Mouse (Mus musculus) left cerebral cortex, adult 11 months (tissue): ENCODE data around the gene Vps18.

Source experiments
- DNase-seq: peaks from one replicate; pipeline ENCODE4 v3.0.0; 2022; ENCODE audit warnings: low spot score

Gene Vps18

DNA sequence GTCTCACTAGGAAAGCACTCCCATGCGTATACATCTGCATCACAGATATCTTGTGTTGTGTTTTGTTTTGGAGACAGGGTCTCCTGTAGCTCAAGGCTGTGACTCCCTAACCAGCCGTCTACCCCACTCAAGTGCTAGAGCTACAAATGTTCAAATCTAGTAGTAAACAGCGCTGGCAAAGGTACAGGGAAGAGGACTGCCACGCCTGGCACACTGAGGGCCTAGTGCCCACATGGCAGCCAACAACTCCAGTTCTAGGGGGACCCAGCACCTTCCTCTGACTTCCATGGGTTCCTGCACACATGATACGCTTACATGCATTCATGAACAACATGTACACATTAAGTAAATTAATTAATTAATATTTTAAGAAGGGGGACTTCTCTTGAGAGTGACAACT is 3.7 kb downstream of the Vps18 start:
- DNase-seq: no peak

DNA sequence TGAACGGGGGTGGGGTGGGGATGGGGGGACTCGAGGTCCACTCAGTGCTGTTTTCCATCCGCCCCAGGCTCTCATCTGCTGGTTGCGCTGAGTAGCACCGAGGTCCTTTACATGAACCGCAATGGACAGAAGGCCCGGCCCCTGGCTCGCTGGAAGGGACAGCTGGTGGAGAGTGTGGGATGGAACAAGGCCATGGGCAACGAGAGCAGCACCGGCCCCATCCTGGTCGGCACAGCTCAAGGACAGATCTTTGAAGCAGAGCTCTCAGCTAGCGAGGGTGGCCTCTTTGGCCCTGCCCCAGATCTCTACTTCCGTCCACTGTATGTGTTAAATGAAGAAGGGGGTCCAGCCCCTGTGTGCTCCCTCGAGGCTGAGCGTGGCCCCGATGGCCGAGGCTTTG is 4.3 kb downstream of the Vps18 start:
- DNase-seq: no peak

DNA sequence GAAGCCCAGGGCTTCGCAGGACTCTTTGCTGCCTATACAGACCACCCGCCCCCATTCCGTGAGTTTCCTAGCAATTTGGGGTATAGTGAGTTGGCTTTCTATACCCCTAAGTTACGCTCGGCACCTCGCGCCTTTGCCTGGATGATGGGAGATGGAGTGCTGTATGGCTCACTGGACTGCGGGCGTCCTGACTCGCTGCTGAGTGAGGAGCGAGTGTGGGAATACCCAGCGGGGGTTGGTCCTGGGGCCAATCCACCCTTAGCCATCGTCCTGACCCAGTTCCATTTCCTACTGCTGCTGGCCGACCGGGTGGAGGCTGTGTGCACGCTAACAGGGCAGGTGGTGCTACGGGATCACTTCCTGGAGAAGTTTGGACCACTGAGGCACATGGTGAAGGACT is 4.8 kb downstream of the Vps18 start:
- no peak for DNase-seq

DNA sequence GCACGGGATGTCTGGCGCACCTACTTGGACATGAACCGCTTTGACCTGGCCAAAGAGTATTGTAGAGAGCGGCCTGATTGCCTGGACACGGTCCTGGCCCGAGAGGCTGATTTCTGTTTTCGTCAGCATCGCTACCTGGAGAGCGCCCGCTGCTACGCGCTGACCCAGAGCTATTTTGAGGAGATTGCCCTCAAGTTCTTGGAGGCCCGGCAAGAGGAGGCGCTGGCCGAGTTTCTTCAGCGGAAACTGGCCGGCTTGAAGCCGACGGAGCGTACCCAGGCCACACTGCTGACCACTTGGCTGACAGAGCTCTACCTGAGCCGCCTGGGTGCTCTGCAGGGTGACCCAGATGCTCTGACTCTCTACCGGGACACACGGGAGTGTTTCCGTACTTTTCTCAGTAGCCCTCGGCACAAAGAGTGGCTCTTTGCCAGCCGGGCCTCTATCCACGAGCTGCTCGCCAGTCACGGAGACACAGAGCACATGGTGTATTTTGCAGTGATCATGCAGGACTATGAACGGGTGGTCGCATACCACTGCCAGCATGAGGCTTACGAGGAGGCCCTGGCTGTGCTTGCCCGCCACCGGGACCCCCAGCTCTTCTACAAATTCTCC is 5.3 kb downstream of the Vps18 start:
- DNase-seq: no peak

DNA sequence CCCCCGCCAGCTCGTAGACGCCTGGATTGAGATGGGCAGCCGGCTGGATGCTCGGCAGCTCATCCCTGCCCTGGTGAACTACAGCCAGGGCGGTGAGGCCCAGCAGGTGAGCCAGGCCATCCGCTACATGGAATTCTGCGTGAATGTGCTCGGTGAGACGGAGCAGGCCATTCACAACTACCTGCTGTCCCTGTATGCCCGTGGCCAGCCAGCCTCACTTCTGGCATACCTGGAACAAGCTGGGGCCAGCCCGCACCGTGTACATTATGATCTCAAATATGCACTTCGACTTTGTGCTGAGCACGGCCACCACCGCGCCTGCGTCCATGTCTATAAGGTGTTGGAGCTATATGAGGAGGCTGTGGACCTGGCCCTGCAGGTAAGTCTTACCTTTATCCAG is 5.9 kb downstream of the Vps18 start:
- no peak for DNase-seq

DNA sequence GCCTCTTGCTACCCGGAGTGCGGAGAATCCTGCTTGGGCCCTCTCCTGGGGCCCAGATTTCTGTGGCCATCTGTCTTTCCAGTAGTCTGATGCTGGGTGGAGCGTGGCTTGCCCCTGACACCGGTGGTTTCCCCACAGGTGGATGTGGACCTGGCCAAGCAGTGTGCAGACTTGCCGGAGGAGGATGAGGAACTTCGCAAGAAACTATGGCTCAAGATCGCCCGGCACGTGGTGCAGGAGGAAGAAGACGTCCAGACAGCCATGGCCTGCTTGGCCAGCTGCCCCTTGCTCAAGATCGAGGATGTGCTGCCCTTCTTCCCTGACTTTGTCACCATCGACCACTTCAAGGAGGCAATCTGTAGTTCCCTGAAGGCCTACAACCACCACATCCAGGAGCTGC is 8.2 kb downstream of the Vps18 start:
- DNase-seq: no peak

DNA sequence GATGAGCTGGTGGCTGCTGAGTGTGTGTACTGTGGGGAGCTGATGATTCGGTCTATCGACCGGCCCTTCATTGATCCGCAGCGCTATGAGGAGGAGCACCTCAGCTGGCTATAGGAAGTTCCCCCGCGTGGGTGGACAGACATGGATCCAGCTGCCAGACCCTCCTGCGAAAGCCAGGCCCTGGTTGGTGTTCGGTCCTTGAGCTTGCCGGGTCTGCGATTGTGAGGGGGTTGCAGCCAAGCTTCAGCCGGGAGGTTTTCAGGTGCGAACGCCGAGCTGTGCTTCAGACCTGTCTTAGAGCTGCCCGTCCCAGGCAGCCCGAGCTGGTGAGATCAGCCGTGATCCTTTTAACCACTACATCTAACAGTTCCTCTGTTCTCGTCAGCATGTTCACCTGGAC is 9.0 kb downstream of the Vps18 start:
- no peak for DNase-seq

DNA sequence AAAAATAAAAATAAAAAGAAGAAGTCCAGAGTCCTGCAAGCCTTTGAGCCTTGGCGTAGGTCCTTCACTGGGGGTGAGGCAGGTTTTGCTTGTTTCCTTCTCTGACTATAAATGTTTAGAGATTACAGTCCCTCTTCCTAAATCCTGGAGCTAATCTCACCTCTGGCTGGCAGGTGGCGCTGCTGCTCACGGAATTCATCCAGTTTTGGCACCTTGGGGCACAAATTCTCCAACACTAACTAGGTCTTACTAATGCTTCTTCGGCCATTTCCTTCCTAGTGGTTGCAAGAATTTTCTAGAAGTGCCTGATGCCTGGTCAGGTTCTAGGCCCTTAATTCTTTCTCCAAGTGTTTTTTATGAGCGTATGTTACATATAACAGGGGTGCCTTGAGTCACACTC is 9.8 kb downstream of the Vps18 start:
- no peak for DNase-seq

DNA sequence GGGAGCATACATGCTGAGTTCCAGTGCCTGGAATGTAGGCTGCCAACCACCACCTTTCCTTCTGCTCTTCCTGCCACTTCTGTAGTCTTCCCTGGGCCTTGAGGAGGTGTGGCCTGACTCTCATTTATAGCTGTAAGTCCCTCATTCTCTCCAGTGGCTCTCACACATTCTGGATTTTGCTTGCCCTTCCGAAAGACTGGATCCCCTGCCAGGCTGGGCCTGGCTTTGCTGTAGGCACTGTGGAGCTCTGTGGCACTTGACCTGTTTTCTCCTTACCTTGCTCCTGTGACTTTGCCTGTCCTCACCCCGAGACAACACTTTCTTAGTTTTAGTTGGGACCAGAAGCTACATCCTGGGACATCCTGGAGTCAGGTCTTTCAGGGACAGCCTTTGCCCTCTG is 10.3 kb downstream of the Vps18 start:
- DNase-seq: no peak

DNA sequence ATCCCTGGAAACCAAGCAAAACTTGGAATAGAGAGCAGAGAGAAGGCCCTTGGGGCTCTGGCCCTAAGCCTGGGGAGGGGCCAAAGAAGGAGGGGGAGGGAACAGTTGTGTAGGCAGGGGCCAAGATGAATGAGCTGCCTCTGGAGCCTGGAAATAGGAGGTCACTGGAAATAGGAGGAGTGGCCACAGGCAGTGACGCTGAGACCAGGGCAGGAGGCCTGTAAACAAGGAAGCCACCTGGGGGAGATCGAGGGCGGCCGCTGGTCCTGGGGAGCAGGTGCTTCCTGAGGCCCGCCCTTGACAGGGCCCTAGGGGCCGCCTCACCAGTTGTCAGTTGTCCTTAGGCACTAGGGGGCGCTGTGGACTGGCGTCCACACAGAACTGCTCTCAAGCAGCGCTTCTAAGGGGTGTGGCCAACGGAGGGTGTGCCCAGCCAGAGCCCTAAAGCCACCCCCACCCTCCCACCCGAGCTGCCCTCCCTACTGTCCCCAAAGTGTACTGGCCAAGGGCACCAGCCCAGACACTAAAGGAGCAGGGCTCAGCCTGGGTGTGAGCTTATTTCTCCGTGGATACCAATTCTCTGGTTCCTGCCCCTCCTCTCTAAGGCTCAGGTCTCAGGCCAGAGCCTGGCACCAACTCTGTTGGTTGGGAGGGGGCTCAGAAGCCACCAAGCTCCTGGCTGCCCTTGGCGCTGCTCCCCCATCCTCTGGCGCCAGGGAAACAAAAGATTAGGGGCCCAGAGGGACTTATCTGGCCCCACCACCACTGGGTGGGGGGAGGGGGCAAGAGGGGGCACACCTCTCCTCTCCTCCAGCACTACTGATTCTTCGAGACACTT is 11.7 kb downstream of the Vps18 start:
- DNase-seq: no peak

DNA sequence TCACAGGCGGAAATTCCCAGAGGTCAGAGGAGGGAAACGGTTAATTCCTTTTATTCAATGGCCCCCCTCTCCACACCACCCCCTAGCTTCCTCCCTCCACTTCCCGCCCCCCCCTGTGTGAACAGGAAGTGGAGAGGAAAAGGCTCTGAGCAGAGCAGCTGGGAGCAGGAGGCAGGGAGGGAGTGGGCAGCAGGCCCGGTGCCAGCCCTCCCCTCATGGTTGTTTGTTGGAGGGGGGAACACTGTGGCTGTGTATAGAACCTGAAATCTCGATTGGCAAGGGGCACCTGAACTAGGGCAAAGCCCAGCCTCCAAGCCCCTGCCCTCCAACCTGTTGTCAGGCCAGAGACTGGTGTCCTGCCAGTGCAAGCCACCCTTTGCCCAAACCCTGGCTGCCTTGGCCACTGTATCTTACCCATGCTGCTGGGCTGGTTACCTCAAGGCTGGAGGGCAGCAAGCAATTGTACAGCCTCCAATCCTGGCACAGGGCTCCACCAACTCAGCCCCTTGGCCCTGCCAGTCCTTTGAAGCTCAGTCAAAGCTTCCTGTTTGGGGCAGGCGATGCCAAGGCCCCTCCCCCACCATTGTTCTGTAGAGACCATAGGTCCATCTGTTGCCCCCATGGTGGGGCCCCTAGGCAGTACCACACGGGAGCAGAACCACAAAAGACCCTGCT is 12.4 kb downstream of the Vps18 start:
- no peak for DNase-seq

DNA sequence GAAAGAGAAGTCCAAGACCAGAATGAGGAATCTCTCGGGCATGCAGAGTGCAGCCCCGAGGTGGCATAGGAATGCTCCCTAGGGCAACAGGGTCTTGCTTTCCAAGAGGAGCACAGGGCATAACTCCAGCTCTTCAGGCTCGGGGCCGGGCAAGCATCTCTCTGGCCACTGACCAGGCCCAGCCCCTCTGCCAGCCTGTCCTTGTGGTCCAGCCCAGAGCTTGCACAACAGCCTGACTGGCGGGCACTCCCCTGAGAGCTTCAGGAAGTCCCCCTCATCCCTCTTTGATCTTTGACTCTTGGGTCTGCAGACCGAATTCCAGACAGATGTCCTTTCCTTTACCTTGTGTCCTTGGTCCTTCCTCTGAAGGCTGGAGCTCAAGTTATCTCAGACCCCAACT is 14.3 kb downstream of the Vps18 start:
- DNase-seq: no peak

DNA sequence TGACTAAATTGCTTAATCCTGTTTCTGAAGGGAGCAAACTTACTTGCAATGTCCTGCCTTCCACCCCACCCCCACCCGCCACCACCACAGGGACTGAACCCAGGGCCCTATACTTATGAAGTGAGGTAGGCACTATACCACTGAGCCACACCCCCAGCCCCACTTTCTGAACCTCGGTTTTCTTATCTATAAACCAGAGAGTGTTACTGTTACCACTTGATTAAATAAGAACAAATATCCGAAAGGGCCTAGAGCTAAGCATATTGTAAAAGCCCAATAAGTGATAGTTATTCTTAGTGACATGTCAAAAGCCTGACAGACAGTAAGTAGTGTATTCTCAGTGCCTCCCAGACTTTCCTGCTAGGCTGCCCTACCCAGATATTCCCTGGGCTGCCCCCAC is 15.9 kb downstream of the Vps18 start:
- DNase-seq: no peak

DNA sequence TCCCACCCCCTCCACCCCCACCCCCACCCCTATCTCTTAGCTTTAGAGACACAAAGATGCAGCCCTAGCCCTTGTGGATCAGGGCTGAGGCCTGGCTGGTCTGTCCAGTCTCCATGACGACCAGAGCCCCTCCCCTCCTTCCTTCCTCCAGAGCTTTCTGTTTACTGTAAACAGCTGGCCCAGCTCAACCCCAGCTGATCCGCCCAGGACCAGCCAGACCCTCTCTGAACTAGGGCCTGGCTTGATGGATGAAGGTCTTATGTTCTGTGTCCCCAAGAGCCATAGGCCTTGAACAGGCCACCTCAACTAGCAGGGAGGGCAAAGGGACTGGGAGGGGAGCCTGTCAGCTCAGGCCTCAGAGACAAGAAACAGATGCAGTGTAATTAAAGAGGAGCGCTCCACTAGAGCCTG is 16.3 kb downstream of the Vps18 start:
- no peak for DNase-seq

DNA sequence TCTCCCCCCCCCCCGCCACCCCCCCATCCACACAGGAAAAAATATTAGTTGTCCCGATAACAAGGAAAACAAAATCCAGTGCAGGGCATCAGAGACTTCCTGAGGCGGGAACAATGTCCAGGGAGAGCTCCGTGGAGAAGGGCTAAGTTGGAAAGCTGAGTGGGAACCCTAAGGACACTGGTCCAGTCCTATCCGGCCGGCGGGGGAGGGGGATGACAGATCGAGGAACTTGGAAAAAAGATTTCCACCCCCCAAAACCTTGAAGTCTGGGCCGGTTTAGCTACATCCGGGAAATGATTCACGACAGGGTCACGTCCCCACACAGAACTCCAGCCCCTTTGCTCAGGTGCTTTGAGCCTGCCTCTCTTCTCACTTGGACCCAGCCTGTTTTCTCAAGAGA is 23.0 kb downstream of the Vps18 start:
- no peak for DNase-seq

DNA sequence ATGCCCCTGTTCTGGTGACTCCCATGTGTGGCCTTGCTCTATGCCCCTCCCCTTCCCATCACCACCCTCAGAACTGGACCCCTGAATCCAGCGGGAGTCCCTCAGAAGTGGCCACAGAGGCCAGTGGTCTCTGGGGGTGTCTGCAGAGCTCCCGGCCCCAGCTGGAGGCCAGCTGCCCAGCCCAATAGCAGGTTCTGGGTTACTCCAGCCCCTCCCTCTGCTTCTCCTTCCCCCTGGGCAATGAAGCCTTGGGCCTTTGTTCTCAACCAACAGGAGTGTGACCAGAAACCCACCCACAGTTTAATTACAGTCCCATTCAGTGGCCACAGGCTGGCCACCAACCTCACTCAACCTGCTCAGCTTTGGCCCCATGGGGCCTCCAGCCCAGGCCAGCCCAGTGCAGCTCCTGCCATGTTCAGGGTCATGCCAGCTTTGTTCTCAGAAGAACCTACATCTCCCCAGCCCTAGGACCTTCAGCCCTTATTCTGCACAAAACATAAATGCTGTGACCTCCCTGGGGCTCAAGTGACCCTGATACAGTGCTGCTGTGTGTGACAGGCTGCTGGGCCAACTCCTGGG is 23.9 kb downstream of the Vps18 start:
- DNase-seq: no peak

DNA sequence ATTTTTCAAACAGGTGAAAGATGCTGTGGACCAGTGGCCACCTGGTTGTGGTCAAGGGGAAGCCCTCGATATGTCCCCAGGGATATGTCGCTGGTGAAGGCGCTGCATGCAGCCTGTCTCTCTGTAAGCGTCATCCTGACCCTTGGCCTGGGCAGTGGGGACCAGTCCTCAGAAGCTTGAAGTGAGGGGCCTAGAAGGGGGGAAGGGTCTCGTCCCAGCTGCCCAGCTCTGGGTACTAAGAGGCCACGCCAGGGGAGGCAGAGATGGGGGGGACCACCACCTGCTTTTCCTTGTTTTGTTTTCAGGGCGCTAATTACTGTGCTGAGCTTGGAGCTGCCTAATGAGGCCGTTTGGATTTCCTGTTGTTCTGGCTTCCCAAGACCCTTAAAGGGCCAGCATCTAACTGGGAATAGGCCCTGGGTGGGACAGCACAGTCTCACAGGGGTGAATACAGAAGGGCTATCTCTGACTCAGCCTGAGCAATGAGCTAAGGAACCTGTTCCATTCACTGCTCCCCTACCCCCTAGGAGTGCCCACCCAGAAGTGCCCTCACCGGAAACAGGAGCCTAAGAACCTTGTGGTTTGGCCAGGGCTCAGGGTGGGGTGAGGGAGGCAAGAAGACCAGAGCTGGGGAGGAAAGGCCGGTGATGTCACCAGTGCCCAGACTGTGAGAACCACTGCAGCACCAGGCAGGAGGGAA is 25.4 kb downstream of the Vps18 start:
- DNase-seq: no peak

DNA sequence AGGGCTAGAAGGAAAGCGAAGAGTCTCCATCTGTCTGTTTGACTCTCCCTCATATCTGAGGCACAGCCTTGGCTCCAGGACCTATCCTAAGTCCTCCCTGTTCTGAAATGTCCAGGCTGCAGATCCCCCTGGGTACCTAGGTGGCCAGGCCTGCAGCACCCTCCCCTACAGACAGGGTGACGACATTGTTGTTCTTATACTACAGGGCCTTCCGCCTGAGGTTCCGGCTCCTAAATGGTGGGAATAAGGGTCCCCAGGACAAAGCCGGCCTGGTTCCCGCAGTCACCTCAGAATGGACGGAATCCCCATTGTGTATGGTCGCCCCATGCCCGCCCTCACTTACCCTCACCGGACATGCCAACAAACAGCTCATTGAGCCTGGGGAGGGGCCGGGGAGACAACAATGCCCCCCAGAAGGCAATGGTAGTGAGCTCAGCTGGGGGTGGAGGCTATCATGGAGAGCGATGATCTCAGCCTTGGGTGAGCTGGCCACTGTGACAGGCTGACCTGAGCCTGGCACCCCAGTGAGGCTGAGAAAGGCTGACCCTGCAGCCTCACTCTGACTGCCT is 26.3 kb downstream of the Vps18 start:
- no peak for DNase-seq

DNA sequence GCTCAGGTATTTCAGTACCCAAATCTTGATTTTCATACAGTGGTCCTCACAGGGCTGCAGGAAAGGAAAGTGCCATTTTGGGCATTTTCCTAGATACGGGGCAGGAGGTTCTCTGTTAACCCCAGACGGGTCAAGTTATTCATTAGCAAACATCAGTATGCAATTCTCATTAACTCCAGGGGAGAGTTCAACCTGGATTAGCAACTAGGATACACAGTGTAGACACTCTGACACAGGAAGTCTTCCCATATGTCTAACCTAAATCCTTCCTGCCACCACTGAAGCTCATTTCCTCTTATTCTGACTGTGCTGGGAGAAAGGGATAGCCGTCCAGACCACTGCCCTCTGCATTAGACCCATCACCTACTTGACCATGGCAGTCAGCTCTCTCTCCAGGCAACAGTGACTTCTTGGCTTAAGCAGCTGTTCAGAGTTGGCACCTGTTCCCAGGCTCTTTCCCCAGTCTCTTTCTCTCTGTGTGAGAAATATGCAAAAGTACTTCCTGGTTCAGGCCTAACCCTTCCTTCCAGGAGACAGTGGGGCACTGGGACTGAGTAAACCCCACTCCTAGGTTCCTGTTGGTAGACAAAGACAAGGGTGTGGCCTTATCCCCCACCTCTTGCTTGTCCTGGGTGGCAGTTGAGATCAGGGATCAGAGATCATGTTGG is 29.6 kb downstream of the Vps18 start:
- no peak for DNase-seq

DNA sequence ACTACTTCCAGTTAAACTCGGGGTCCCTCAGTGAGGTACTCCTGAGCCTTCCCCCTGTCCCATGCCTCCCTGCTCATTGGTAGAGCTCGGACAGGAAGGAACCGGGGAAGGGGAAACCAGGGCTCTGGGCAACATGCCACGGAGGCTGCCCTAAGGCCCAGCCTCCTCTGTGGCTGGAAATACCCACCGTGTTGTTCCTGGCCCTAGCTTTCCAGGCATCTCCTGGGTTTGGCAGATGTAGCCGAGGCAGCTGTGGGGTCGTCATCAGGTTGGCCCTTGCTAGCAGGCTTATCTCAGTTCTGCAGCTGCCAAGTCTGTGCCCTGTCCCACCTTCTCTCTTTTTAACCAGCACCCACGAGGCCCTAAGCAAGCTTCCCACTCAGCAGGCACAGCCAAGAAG is 32.0 kb downstream of the Vps18 start:
- no peak for DNase-seq

DNA sequence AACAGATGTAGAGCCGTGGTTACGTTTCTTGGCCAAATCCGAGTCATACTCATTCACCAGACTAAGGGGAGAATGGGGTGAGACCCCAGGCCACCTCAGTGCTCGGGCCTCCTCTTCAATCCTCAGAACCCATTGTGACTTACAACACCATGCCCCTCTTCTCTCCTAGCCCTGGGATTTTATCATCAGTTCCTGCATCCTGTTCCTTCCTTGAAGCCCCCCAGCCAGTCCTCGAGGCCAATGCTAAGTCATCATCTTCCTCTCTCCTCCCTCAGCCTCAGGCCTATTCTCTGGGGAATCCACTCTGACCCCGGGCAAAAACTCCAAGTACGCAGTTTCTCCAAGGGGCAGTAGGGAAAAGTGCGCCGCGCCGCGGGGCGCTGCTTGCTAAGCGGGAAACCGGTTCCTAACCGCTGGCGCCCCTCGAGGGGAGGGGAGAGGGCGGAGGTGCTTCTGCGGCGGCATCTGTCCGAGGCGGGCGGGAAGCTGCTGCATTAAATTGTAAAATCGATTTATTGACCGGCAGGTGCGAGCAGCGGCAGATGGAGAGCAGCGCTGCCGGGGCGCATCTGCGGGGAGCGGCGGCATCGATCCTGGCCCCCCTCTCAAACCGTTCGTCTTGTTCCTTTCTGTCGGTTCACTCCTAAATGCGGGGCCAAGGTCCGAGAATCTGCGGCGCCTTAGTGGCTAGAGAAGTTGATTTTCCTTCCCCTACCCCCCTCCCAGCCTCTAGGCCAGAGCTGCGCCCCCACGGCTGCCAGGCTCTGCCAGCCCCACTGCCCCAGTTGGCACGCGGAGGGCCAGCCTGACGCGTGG is 33.4 kb downstream of the Vps18 start:
- DNase-seq: no peak
